Mouse (Mus musculus): Measurements from ENCODE around the gene Acoxl.

GRCm38 (mm10) chr2:127845346-127845982, 6.8 kb downstream of the Acoxl start:
- TF ChIP-seq GATA1 (IDR thresholded peaks at IDR 0.05; ENCODE audit: borderline replicate concordance, low read length): no peak
- TF ChIP-seq FLI1 (IDR thresholded peaks at IDR 0.05; ENCODE audit: low read length): no peak

Measured in megakaryocyte, embryonic 14.5 days (primary cell).